Mouse (Mus musculus) lung, postnatal 36 days (tissue): ENCODE measurements at regions not wholly inside any gene's neighbourhood (a gene's known extent, or its start where the extent isn't known, plus 50 kb on each side); places are given as distances from the start of the nearest gene placed in this dataset.

Experiments
- DNase-seq: peaks from one replicate; pipeline ENCODE4 v3.0.0; 2022; ENCODE audit warnings: mixed read lengths

DNA sequence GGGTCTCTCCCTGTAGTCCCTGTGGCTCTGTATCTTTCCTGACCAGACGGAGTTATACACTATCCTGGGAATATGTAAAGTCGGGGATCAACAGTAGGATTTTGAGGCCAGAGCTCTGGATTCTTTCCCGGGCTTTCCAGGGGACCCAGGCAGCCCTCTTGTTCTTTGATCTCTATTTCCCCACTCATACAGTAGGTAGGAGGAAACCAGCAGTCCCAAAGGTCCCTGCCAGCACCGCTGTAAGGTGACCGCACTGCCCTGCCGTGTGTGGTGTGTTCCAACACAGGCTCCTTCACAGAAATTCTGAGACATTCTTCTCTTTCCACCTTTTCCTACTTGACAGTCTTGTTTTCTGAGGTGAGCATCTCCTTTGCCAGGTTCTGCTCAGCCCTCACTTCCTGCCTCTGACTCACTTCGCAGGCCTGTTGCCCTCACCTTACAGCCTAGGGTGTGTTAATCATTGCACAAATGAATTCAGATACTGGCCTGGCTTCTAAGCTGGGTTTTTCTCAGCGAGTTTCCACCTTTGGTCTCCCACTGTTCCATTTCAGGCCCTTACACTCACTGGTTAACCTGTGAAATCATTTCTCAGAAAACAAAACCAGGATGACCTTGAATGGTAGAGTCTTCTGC is 53.0 kb upstream of the Shb start:
- DNase-seq, result no peak

DNA sequence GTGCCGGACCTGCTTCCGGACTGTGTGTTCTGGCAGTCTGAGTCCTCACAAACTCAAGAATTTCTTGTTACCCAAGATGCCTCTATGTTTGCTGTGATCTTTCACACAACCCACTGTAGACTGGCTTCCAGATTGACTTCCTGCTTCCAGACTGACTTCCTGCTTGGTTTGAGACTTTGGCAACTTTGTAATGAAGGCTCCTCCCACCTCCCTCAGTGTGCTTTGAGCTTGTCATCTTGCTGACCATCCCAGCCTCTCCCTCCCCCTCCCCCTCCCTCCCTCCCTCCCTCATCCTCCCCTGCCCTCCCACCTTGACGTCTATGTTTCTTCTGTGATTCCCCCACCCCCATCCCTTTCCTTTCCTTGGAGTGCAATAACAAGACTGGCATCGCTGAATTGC is 51.7 kb upstream of the Shb start:
- DNase-seq, result no peak

DNA sequence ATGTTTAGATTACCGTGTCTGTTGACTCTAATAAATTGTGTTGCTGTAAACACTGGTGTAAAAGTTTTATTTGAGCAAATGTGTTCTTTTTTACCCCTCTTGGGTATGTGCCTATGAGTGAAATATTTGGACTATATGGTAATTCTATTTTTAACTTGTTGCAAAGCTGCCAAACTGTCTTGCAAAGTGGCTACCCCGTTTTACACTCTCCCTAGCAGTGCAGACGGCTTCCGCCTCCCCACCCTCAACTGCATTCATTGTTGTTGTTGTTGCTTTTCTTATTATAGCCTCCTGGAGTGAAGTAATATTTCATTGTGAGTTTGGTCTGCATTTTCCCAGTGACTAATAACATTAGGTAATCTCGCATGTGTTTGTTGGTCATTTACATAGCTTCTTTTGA is 50.2 kb upstream of the Shb start:
- DNase-seq, result no peak
